Mouse (Mus musculus) heart, postnatal 4 days (tissue): ENCODE measurements around the gene Lama1. TPM values are rescaled to one million over a fixed set of nuclear protein-coding genes. Genes with fewer than 3 reads are reported as not detected.

Experiments
- DNase-seq: peaks from one replicate; pipeline ENCODE4 v3.0.0; 2021
- total RNA-seq, 2 experiments: library from RNA; stranded (reverse); gene quantifications; 2 replicates each; pipeline ENCODE4 v1.2.3; 2021

Gene Lama1
- total RNA-seq, result 1 to 10 TPM; 1.8 to 2.0 TPM

- peak; percentile 87 for DNase-seq
Measured at GRCm38 (mm10) chr17:67696694-67697386, at the start of gene Lama1. TSS of gene Lama1 (plus strand) at chr17:67697259.

- peak; percentile 72 for DNase-seq
Measured at GRCm38 (mm10) chr17:67651506-67651905, 45.6 kb upstream of the Lama1 start.

GRCm38 (mm10) chr17:67664299-67664698, 32.8 kb upstream of the Lama1 start:
- no peak for DNase-seq

- no peak for DNase-seq
Measured at GRCm38 (mm10) chr17:67666981-67667380, 30.1 kb upstream of the Lama1 start.

- DNase-seq, result peak; percentile 78
Measured at GRCm38 (mm10) chr17:67667981-67668380, 29.1 kb upstream of the Lama1 start.

GRCm38 (mm10) chr17:67678576-67678975, 18.5 kb upstream of the Lama1 start:
- no peak for DNase-seq

- DNase-seq, result no peak
Measured at GRCm38 (mm10) chr17:67681084-67681483, 16.0 kb upstream of the Lama1 start.

- no peak for DNase-seq
Measured at GRCm38 (mm10) chr17:67685022-67685743, 11.9 kb upstream of the Lama1 start.

GRCm38 (mm10) chr17:67687505-67687904, 9.6 kb upstream of the Lama1 start:
- DNase-seq, result no peak

GRCm38 (mm10) chr17:67690689-67691088, 6.4 kb upstream of the Lama1 start:
- no peak for DNase-seq

- DNase-seq, result no peak
Measured at GRCm38 (mm10) chr17:67692651-67693050, 4.4 kb upstream of the Lama1 start.

GRCm38 (mm10) chr17:67693861-67694260, 3.2 kb upstream of the Lama1 start:
- no peak for DNase-seq

GRCm38 (mm10) chr17:67697461-67697891, 417 bp downstream of the Lama1 start:
- no peak for DNase-seq

- peak; percentile 10 for DNase-seq
Measured at GRCm38 (mm10) chr17:67698301-67698700, 1.2 kb downstream of the Lama1 start.

- DNase-seq, result no peak
Measured at GRCm38 (mm10) chr17:67701761-67702160, 4.7 kb downstream of the Lama1 start.

- DNase-seq, result no peak
Measured at GRCm38 (mm10) chr17:67702941-67703340, 5.9 kb downstream of the Lama1 start.

GRCm38 (mm10) chr17:67705035-67705769, 8.1 kb downstream of the Lama1 start:
- no peak for DNase-seq

- DNase-seq, result no peak
Measured at GRCm38 (mm10) chr17:67706372-67706771, 9.3 kb downstream of the Lama1 start.

- DNase-seq, result no peak
Measured at GRCm38 (mm10) chr17:67707793-67708364, 10.8 kb downstream of the Lama1 start.

GRCm38 (mm10) chr17:67710377-67710781, 13.3 kb downstream of the Lama1 start:
- DNase-seq, result no peak

GRCm38 (mm10) chr17:67711361-67711760, 14.3 kb downstream of the Lama1 start:
- no peak for DNase-seq

GRCm38 (mm10) chr17:67712929-67713328, 15.9 kb downstream of the Lama1 start:
- DNase-seq, result no peak

- DNase-seq, result no peak
Measured at GRCm38 (mm10) chr17:67715466-67715865, 18.4 kb downstream of the Lama1 start.
